In the genomic region with DNA sequence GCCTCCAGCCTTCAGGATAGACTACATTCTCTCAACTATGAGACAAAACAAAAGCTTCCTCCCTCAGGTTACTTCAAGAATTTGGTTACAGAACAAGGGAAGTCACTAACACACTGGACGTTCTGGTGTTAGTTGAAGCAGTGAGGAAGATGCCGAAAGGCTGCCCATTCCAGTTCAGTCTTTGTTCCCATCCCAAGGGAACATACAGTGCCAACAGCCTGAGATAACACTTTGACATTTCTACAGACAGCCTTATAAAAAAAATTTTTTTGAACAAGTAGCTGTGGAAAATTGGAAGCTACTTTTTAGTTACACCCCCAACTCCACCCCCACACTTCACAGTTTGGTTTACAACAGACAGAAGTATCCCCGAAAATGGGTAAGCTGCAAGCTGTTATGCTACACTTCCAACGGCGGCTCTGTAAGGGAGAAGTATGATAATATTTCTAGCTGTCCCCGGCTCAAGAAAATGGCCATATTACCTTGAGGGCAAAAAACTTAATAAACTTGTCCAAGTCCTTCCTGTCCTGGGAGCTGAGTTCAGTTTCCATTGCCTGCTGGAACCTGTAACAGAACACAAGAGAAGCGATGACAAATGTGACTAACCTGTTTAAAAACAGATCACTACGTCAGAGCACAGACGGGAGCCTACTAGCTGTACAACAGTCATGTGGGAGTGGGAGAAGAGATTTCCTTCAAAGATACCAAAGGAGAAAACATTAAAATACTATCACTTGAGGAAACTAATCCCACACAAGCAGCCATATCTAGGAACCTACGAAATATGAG, we compare ENCODE assay signal across 14 mouse cellular contexts. TPM values are rescaled to one million over a fixed set of nuclear protein-coding genes. Genes with fewer than 3 reads are reported as not detected.
DNase-seq lines count a peak whose midpoint lies in the region; ATAC-seq and TF ChIP-seq lines count a peak whose summit lies in the region.
"Had no signal": no experiment of that assay in that cellular context is flagged by ENCODE, and none has a peak within 500 bp of the region (broad histone marks: within the 10 kb centered on the region; RNA-seq: fewer than 3 reads in every experiment).

No protein-coding gene starts in this region.

- no peaks in the 10 kb centered on the region for H3K9me3 ChIP-seq in lung, postnatal 0 days (ENCODE audit: low read length)
- no peaks in the 10 kb centered on the region for H3K9me3 ChIP-seq in heart, embryonic 14.5 days (ENCODE audit: control insufficient read depth, low read length)
- H3K9me3 ChIP-seq: embryonic facial prominence, embryonic 15.5 days; forebrain, embryonic 15.5 days had no signal

- H3K27me3 ChIP-seq in lung, postnatal 0 days (replicated peaks; ENCODE audit: insufficient read depth, low read length), result no peaks in the 10 kb centered on the region
- H3K27me3 ChIP-seq in heart, embryonic 14.5 days (ENCODE audit: control insufficient read depth, insufficient read depth, low read length), result no peaks in the 10 kb centered on the region
- H3K27me3 ChIP-seq: embryonic facial prominence, embryonic 15.5 days; forebrain, embryonic 15.5 days had no signal

- no peak for TF ChIP-seq CTCF in lung, postnatal 0 days (IDR thresholded peaks at IDR 0.05)

- H3K9ac ChIP-seq in lung, postnatal 0 days (replicated peaks; ENCODE audit: low read depth), result no peak overlapping the region
- no peak overlapping the region for H3K9ac ChIP-seq in heart, embryonic 14.5 days (ENCODE audit: low read length)
- H3K9ac ChIP-seq: embryonic facial prominence, embryonic 15.5 days; forebrain, embryonic 15.5 days; lung, embryonic 14.5 days had no signal

- intact Hi-C loops in heart, postnatal 25 days (cut with DNase I), result no loop called here

- no peak overlapping the region for H3K4me3 ChIP-seq in lung, postnatal 0 days (ENCODE audit: low read depth, low read length)
- H3K4me3 ChIP-seq in heart, embryonic 14.5 days (ENCODE audit: control insufficient read depth in 1 of 2, insufficient read depth in 1 of 2, low read depth in 1 of 2, low read length in 2 of 2), result no peak overlapping the region
- H3K4me3 ChIP-seq: embryonic facial prominence, embryonic 15.5 days; forebrain, embryonic 15.5 days had no signal

- H3K4me2 ChIP-seq in lung, postnatal 0 days (replicated peaks; ENCODE audit: low read depth, low read length), result no peak overlapping the region
- no peak overlapping the region for H3K4me2 ChIP-seq in heart, embryonic 14.5 days (ENCODE audit: low read length)
- H3K4me2 ChIP-seq: embryonic facial prominence, embryonic 15.5 days; forebrain, embryonic 15.5 days; lung, embryonic 14.5 days had no signal

- H3K4me1 ChIP-seq in lung, postnatal 0 days (ENCODE audit: insufficient read depth, low read depth, low read length), result no peaks in the 10 kb centered on the region
- H3K4me1 ChIP-seq in heart, embryonic 14.5 days (ENCODE audit: control insufficient read depth in 2 of 2, insufficient read depth in 2 of 2, low read length in 2 of 2), result peaks cover 0 to 26% of the 10 kb centered on the region in 2 experiments; a peak in 3 of 4 replicates
- H3K4me1 ChIP-seq: embryonic facial prominence, embryonic 15.5 days; forebrain, embryonic 15.5 days had no signal

- 76% methylated on average over 10 of the region's 10 CpGs for WGBS in lung, postnatal 0 days
- WGBS in heart, embryonic 14.5 days, result 57% methylated on average over 10 of the region's 10 CpGs

- peak; percentile 10; the same call in 1 of the 2 replicates for ATAC-seq in lung, postnatal 0 days
- no peak for ATAC-seq in heart, embryonic 14.5 days (ENCODE audit: insufficient number of reproducible peaks, insufficient read depth, low FRiP score, low read depth)
- no peak for ATAC-seq in megakaryocyte-erythroid progenitor cell, adult 5-6 weeks (replicated peaks; ENCODE audit: low FRiP score, low TSS enrichment, poor library complexity, severe bottlenecking)
- ATAC-seq: forebrain, embryonic 15.5 days had no signal

- 0 out of 2 replicates have a peak, but pooled peaks cover 4% of the 10 kb centered on the region for H3K36me3 ChIP-seq in lung, postnatal 0 days (ENCODE audit: insufficient read depth, low read length)
- peaks cover 31% of the 10 kb centered on the region for H3K36me3 ChIP-seq in heart, embryonic 14.5 days (ENCODE audit: control insufficient read depth, insufficient read depth, low read length)

- TF ChIP-seq EP300 in lung, postnatal 0 days (IDR thresholded peaks at IDR 0.05), result no peak

- DNase-seq in heart, adult 11 months, result peak; percentile 81
- no peak for DNase-seq in heart, postnatal 25 days (ENCODE audit: low spot score)
- peak; percentile 32 for DNase-seq in lung, postnatal 0 days (ENCODE audit: low spot score)
- no peak for DNase-seq in lung, postnatal 14 days
- peak; percentile 21 to 47 for DNase-seq in layer of hippocampus, postnatal 36 days
- DNase-seq in kidney, postnatal 4 days, result no peak
- DNase-seq: adrenal gland, postnatal 14 days; cerebellum, adult 11 months; kidney, postnatal 14 days; lung, embryonic 14.5 days had no signal

- peak overlapping the region; percentile 14; the same call in 1 of the 2 replicates for H3K27ac ChIP-seq in lung, postnatal 0 days (ENCODE audit: low read length)
- H3K27ac ChIP-seq in heart, embryonic 14.5 days (replicated peaks in 1 of 2; ENCODE audit: control insufficient read depth in 1 of 2, insufficient read depth in 1 of 2, low read depth in 2 of 2, low read length in 2 of 2), result peak overlapping the region; percentile 49 to 62
- H3K27ac ChIP-seq: embryonic facial prominence, embryonic 15.5 days; forebrain, embryonic 15.5 days had no signal

RNA-seq across cellular contexts. Expression of gene Atg13, which starts 14.7 kb away (rescaled TPM):
- total RNA-seq in heart, postnatal 25 days (2021), result 10 to 100 TPM; 39.2 to 48.4 TPM
- polyA plus RNA-seq in lung, postnatal 0 days (2015; fragmentation: Nextera tagmentation; extraction: Ambion mirVana), result 23.1 and 26.2 TPM in 2 replicates
- 28.7 and 29.0 TPM in 2 replicates for polyA plus RNA-seq in heart, embryonic 14.5 days (2014; fragmentation: Nextera tagmentation; extraction: Ambion mirVana)
- 10 to 100 TPM; 74.0 to 74.4 TPM for total RNA-seq in layer of hippocampus, postnatal 36 days (2021)
- 16.3 and 22.0 TPM in 2 replicates for total RNA-seq in megakaryocyte-erythroid progenitor cell, adult 5-6 weeks (2014; fragmentation: Nextera tagmentation)
- total RNA-seq in megakaryocyte-erythroid progenitor cell, adult 5-6 weeks (2017), result 7.7 and 10.1 TPM in 2 replicates

RNA-seq across cellular contexts. Expression of gene Harbi1, which starts 15.0 kb away (rescaled TPM):
- total RNA-seq in heart, postnatal 25 days (2021), result 1 to 10 TPM; 5.9 to 6.2 TPM
- polyA plus RNA-seq in lung, postnatal 0 days (2015; fragmentation: Nextera tagmentation; extraction: Ambion mirVana), result 11.5 and 12.2 TPM in 2 replicates
- 9.9 and 12.7 TPM in 2 replicates for polyA plus RNA-seq in heart, embryonic 14.5 days (2014; fragmentation: Nextera tagmentation; extraction: Ambion mirVana)
- total RNA-seq in layer of hippocampus, postnatal 36 days (2021), result 1 to 10 TPM; 7.1 to 7.3 TPM
- 6.6 and 8.4 TPM in 2 replicates for total RNA-seq in megakaryocyte-erythroid progenitor cell, adult 5-6 weeks (2014; fragmentation: Nextera tagmentation)
- 10.6 and 15.9 TPM in 2 replicates for total RNA-seq in megakaryocyte-erythroid progenitor cell, adult 5-6 weeks (2017)

RNA-seq across cellular contexts. Expression of gene Ambra1, which starts 34.3 kb away (rescaled TPM):
- total RNA-seq in heart, postnatal 25 days (2021), result 10 to 100 TPM; 14.5 to 16.8 TPM
- 7.1 and 7.3 TPM in 2 replicates for polyA plus RNA-seq in lung, postnatal 0 days (2015; fragmentation: Nextera tagmentation; extraction: Ambion mirVana)
- polyA plus RNA-seq in heart, embryonic 14.5 days (2014; fragmentation: Nextera tagmentation; extraction: Ambion mirVana), result 10.5 and 11.6 TPM in 2 replicates
- total RNA-seq in layer of hippocampus, postnatal 36 days (2021), result 10 to 100 TPM; 44.7 to 49.4 TPM
- total RNA-seq in megakaryocyte-erythroid progenitor cell, adult 5-6 weeks (2014; fragmentation: Nextera tagmentation), result 28.0 and 40.5 TPM in 2 replicates
- 33.1 and 35.6 TPM in 2 replicates for total RNA-seq in megakaryocyte-erythroid progenitor cell, adult 5-6 weeks (2017)

RNA-seq across cellular contexts. Expression of gene Arhgap1, which starts 46.0 kb away (rescaled TPM):
- 10 to 100 TPM; 24.7 to 27.7 TPM for total RNA-seq in heart, postnatal 25 days (2021)
- polyA plus RNA-seq in lung, postnatal 0 days (2015; fragmentation: Nextera tagmentation; extraction: Ambion mirVana), result 151 and 163 TPM in 2 replicates
- polyA plus RNA-seq in heart, embryonic 14.5 days (2014; fragmentation: Nextera tagmentation; extraction: Ambion mirVana), result 144 and 149 TPM in 2 replicates
- 10 to 100 TPM; 55.7 to 65.1 TPM for total RNA-seq in layer of hippocampus, postnatal 36 days (2021)
- 42.7 and 48.6 TPM in 2 replicates for total RNA-seq in megakaryocyte-erythroid progenitor cell, adult 5-6 weeks (2014; fragmentation: Nextera tagmentation)
- total RNA-seq in megakaryocyte-erythroid progenitor cell, adult 5-6 weeks (2017), result 25.8 and 38.7 TPM in 2 replicates

RNA-seq across cellular contexts. Expression of gene Zfp408, which starts 46.0 kb away (rescaled TPM):
- total RNA-seq in heart, postnatal 25 days (2021), result 1 to 10 TPM; 5.2 to 5.7 TPM
- 4.7 and 5.2 TPM in 2 replicates for polyA plus RNA-seq in lung, postnatal 0 days (2015; fragmentation: Nextera tagmentation; extraction: Ambion mirVana)
- polyA plus RNA-seq in heart, embryonic 14.5 days (2014; fragmentation: Nextera tagmentation; extraction: Ambion mirVana), result 3.6 and 4.8 TPM in 2 replicates
- 10 to 100 TPM; 10.8 to 10.9 TPM for total RNA-seq in layer of hippocampus, postnatal 36 days (2021)
- 17.5 and 18.0 TPM in 2 replicates for total RNA-seq in megakaryocyte-erythroid progenitor cell, adult 5-6 weeks (2014; fragmentation: Nextera tagmentation)
- total RNA-seq in megakaryocyte-erythroid progenitor cell, adult 5-6 weeks (2017), result 4.9 and 6.7 TPM in 2 replicates

Comparison
In these comparisons a context has a peak if more than half of its experiments do, and no peak if none do; other contexts are left out.
1. DNase-seq: peak in heart, adult 11 months (single experiment), lung, postnatal 0 days (single experiment) and layer of hippocampus, postnatal 36 days (2 of 2); none in heart, postnatal 25 days (single experiment), lung, postnatal 14 days (single experiment) and kidney, postnatal 4 days (0 of 2).